Mouse (Mus musculus) hindbrain, embryonic 11.5 days (tissue): Measurements from ENCODE around the gene Wasf3. TPM values are rescaled to one million over a fixed set of nuclear protein-coding genes. Genes with fewer than 3 reads are reported as not detected.

Source experiments
- ATAC-seq: fragments of 200-750 bp; cut with Nextera tagmentation; 2 replicates; pipeline ENCODE4 v1.8.0; 2017; ENCODE audit warnings: mild to moderate bottlenecking, moderate TSS enrichment, moderate library complexity; ENCODE audit not compliant: low FRiP score
- DNase-seq: peaks from one replicate; pipeline ENCODE4 v3.0.0-alpha.2; 2015; ENCODE audit warnings: low spot score
- H3K27ac ChIP-seq: fragments of 300-500 bp; sonication (generic); 2 replicates; pipeline ENCODE4 v1.5.1; 2014; ENCODE audit warnings: mild to moderate bottlenecking, low read depth, low read length
- H3K27me3 ChIP-seq: fragments of 300-500 bp; sonication (generic); 2 replicates; pipeline ENCODE4 v1.6.1; 2014; ENCODE audit warnings: mild to moderate bottlenecking, low read length, moderate library complexity, mixed read lengths; ENCODE audit not compliant: control insufficient read depth, insufficient read depth
- H3K36me3 ChIP-seq: fragments of 300-500 bp; sonication (generic); 2 replicates; pipeline ENCODE4 v1.6.1; 2014; ENCODE audit warnings: mild to moderate bottlenecking, low read length, moderate library complexity, mixed read lengths; ENCODE audit not compliant: control insufficient read depth, insufficient read depth
- H3K4me1 ChIP-seq: fragments of 300-500 bp; sonication (generic); replicated peaks from 2 replicates; pipeline ENCODE4 v1.6.1; 2014; ENCODE audit warnings: low read length, mixed read lengths; ENCODE audit not compliant: control insufficient read depth, insufficient read depth
- H3K4me2 ChIP-seq: fragments of 300-500 bp; sonication (generic); replicated peaks from 2 replicates; pipeline ENCODE4 v1.6.1; 2014; ENCODE audit warnings: mild to moderate bottlenecking, low read depth, low read length
- H3K4me3 ChIP-seq: fragments of 300-500 bp; sonication (generic); 2 replicates; pipeline ENCODE4 v1.5.1; 2014; ENCODE audit warnings: low read depth, low read length
- H3K9ac ChIP-seq: fragments of 300-500 bp; sonication (generic); 2 replicates; pipeline ENCODE4 v1.6.1; 2014; ENCODE audit warnings: low read depth, low read length
- H3K9me3 ChIP-seq: fragments of 300-500 bp; sonication (generic); 2 replicates; pipeline ENCODE4 v1.6.1; 2016; ENCODE audit warnings: low read length; ENCODE audit not compliant: control insufficient read depth
- WGBS: fragments of 180-500 bp; shearing (Covaris S2); extraction: QIAGEN DNeasy Blood & Tissue Kit; methylation state at CpG from one replicate; pipeline ENCODE4 v1.1.7; 2014; 5-methylcytosine and 5-hydroxymethylcytosine counted together
- polyA plus RNA-seq: library from polyadenylated mRNA; unstranded; fragments of >200 nt; fragmentation: Nextera tagmentation; extraction: Ambion mirVana; gene quantifications from 2 replicates; pipeline ENCODE4 v1.2.1, GENCODE M21; 2014

Wasf3 gene
- polyA plus RNA-seq: 7.1 TPM in 2 replicates

GRCm38 (mm10) chr5:146384935-146385591 is at the start of gene Wasf3:
Gene Wasf3, plus strand, starts transcription at chr5:146384985.
- WGBS: 1% methylated on average over 62 of the region's 66 CpGs

GRCm38 (mm10) chr5:146338064-146338463 is 46.7 kb upstream of the Wasf3 start:
- Histone ChIP-seq H3K27me3 (no peaks in the 10 kb centered on the region), H3K27ac (no peak overlapping the region), H3K9ac (no peak overlapping the region), H3K9me3 (no peaks in the 10 kb centered on the region), H3K4me3 (no peak overlapping the region), H3K36me3 (no peaks in the 10 kb centered on the region), H3K4me1 (no peaks in the 10 kb centered on the region), H3K4me2 (no peak overlapping the region)
- ATAC-seq (no peak), DNase-seq (no peak)
- 60% methylated on average over 9 of the region's 9 CpGs for whole genome bisulfite sequencing

More at GRCm38 (mm10) chr5:146384935-146385591, at the start of gene Wasf3:
- Histone ChIP-seq H3K27me3 (no peaks in the 10 kb centered on the region), H3K9ac (peak within 1 kb of the TSS; percentile 77), H3K36me3 (no peaks in the 10 kb centered on the region), H3K4me3 (peak within 1 kb of the TSS; percentile 70), H3K4me1 (no peaks in the 10 kb centered on the region), H3K9me3 (no peaks in the 10 kb centered on the region), H3K27ac (peak within 1 kb of the TSS; percentile 87), H3K4me2 (peak within 1 kb of the TSS; percentile 67)
- peak; percentile 96 for ATAC-seq
- peak; percentile 95 for DNase-seq

GRCm38 (mm10) chr5:146340037-146340436 is 44.7 kb upstream of the Wasf3 start:
- 83% methylated on average over 4 of the region's 4 CpGs for WGBS
- no peak for DNase-seq
- Histone ChIP-seq H3K4me2 (no peak overlapping the region), H3K36me3 (no peaks in the 10 kb centered on the region), H3K4me1 (no peaks in the 10 kb centered on the region), H3K27me3 (no peaks in the 10 kb centered on the region), H3K9me3 (no peaks in the 10 kb centered on the region), H3K4me3 (no peak overlapping the region), H3K27ac (no peak overlapping the region), H3K9ac (no peak overlapping the region)
- ATAC-seq: no peak

GRCm38 (mm10) chr5:146344911-146345686 is 39.7 kb upstream of the Wasf3 start:
- no peak overlapping the region for H3K9ac ChIP-seq
- H3K27me3 ChIP-seq: no peaks in the 10 kb centered on the region
- ATAC-seq: no peak
- DNase-seq: no peak
- no peak overlapping the region for H3K4me3 ChIP-seq
- no peaks in the 10 kb centered on the region for H3K36me3 ChIP-seq
- no peak overlapping the region for H3K4me2 ChIP-seq
- H3K9me3 ChIP-seq: no peaks in the 10 kb centered on the region
- H3K27ac ChIP-seq: no peak overlapping the region
- H3K4me1 ChIP-seq: no peaks in the 10 kb centered on the region
- WGBS: 92% methylated on average over 12 of the region's 12 CpGs

- no peak for DNase-seq
- no peak overlapping the region for H3K9ac ChIP-seq
- 85% methylated on average over 6 of the region's 6 CpGs for WGBS
- no peaks in the 10 kb centered on the region for H3K27me3 ChIP-seq
- no peaks in the 10 kb centered on the region for H3K36me3 ChIP-seq
- H3K4me3 ChIP-seq: no peak overlapping the region
- no peaks in the 10 kb centered on the region for H3K9me3 ChIP-seq
- ATAC-seq: no peak
- H3K4me1 ChIP-seq: no peaks in the 10 kb centered on the region
- H3K27ac ChIP-seq: no peak overlapping the region
- no peak overlapping the region for H3K4me2 ChIP-seq
Observed at GRCm38 (mm10) chr5:146347081-146347480, 37.7 kb upstream of the Wasf3 start.

GRCm38 (mm10) chr5:146349183-146349582 is 35.6 kb upstream of the Wasf3 start:
- Histone ChIP-seq H3K4me1 (no peaks in the 10 kb centered on the region), H3K27ac (no peak overlapping the region), H3K36me3 (no peaks in the 10 kb centered on the region), H3K9me3 (no peaks in the 10 kb centered on the region), H3K4me2 (no peak overlapping the region), H3K9ac (no peak overlapping the region), H3K4me3 (no peak overlapping the region), H3K27me3 (no peaks in the 10 kb centered on the region)
- WGBS: 76% methylated on average over 3 of the region's 3 CpGs
- DNase-seq (no peak), ATAC-seq (no peak)

GRCm38 (mm10) chr5:146350784-146351183 is 34.0 kb upstream of the Wasf3 start:
- WGBS: 86% methylated on average over 11 of the region's 11 CpGs

GRCm38 (mm10) chr5:146352006-146352405 is 32.8 kb upstream of the Wasf3 start:
- no peak for ATAC-seq
- WGBS: 93% methylated on average over 7 of the region's 7 CpGs
- no peak overlapping the region for H3K27ac ChIP-seq
- no peaks in the 10 kb centered on the region for H3K36me3 ChIP-seq
- H3K4me2 ChIP-seq: no peak overlapping the region
- H3K27me3 ChIP-seq: no peaks in the 10 kb centered on the region
- no peak overlapping the region for H3K9ac ChIP-seq
- H3K9me3 ChIP-seq: no peaks in the 10 kb centered on the region
- DNase-seq: no peak
- no peak overlapping the region for H3K4me3 ChIP-seq
- H3K4me1 ChIP-seq: no peaks in the 10 kb centered on the region

More at GRCm38 (mm10) chr5:146350784-146351183, 34.0 kb upstream of the Wasf3 start:
- H3K4me3 ChIP-seq: no peak overlapping the region
- no peak overlapping the region for H3K4me2 ChIP-seq
- no peak for DNase-seq
- H3K9ac ChIP-seq: no peak overlapping the region
- no peaks in the 10 kb centered on the region for H3K4me1 ChIP-seq
- H3K27me3 ChIP-seq: no peaks in the 10 kb centered on the region
- no peak overlapping the region for H3K27ac ChIP-seq
- no peak for ATAC-seq
- H3K9me3 ChIP-seq: no peaks in the 10 kb centered on the region
- H3K36me3 ChIP-seq: no peaks in the 10 kb centered on the region

- Histone ChIP-seq H3K9ac (no peak overlapping the region), H3K9me3 (no peaks in the 10 kb centered on the region), H3K4me2 (no peak overlapping the region), H3K36me3 (no peaks in the 10 kb centered on the region), H3K27ac (no peak overlapping the region), H3K4me1 (no peaks in the 10 kb centered on the region), H3K27me3 (no peaks in the 10 kb centered on the region), H3K4me3 (no peak overlapping the region)
- ATAC-seq: no peak
- DNase-seq: peak; percentile 48
- WGBS: 40% methylated on average over 10 of the region's 10 CpGs
Observed at GRCm38 (mm10) chr5:146360386-146360785, 24.4 kb upstream of the Wasf3 start.
